10 mouse cellular contexts compared by ENCODE assay signal in the genomic region with DNA sequence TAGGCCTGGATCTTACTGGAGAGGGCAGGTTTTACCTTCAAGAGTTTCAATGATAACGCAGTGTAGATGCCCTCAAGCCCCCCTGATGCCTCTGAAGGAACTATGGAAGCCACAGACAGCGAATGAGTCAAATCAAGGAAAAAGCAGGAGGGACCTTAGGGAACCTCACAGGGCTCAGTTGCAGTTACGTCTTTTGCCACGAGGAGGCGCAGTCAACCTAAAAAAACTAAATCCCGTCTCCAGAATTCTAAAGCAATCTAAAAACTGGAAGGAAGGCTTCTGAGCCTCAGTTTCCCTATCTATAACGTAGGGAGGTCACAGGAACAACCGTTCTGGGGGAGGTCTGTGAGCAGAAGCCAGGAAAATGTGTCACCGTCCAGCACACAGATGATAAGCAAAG. TPM values are rescaled to one million over a fixed set of nuclear protein-coding genes. Genes with fewer than 3 reads are reported as not detected.
A peak's percentile ranks its signal among the peaks of the same experiment; 100 is the strongest.
DNase-seq lines count a peak whose midpoint lies in the region; TF ChIP-seq lines count a peak whose summit lies in the region.
"Had no signal": no experiment of that assay in that cellular context is flagged by ENCODE, and none has a peak within 500 bp of the region (broad histone marks: within the 10 kb centered on the region; RNA-seq: fewer than 3 reads in every experiment).

No protein-coding gene starts in this region.

- intact Hi-C loops in left cerebral cortex, postnatal 36 days (cut with DNase I), result loop anchor here (1.0 kb wide), 1 partner anchor 17 kb away; no protein-coding TSS in a partner anchor

- no peak for TF ChIP-seq POLR2A in cerebellum, adult 2 months (IDR thresholded peaks at IDR 0.05; ENCODE audit: borderline replicate concordance, insufficient read depth, low read length)

- H3K4me1 ChIP-seq in cerebellum, adult 2 months (ENCODE audit: control insufficient read depth, insufficient read depth, low read length), result peaks cover 32% of the 10 kb centered on the region

- peak; percentile 56 to 77 for DNase-seq in cerebellum, adult 2 months
- DNase-seq in cerebellum, adult 9-11 months, result no peak
- peak; percentile 62 for DNase-seq in ovary, postnatal 14 days (ENCODE audit: low spot score)
- DNase-seq in ovary, postnatal 10 days (ENCODE audit: low spot score), result no peak
- peak; percentile 46 for DNase-seq in c-Kit-negative CD71-positive TER-119-positive erythroid progenitor cells, embryonic 14.5 days (ENCODE audit: low read depth, low spot score)
- peak; percentile 80 to 82 for DNase-seq in frontal cortex, postnatal 36 days (ENCODE audit: low spot score in 2 of 2)
- DNase-seq in left cerebral cortex, postnatal 36 days (ENCODE audit: low spot score in 2 of 2), result peak; percentile 55 to 63
- peak; percentile 49 to 79 for DNase-seq in right cerebral cortex, postnatal 10 days (ENCODE audit: low spot score in 2 of 2)

- peak; percentile 79 for TF ChIP-seq CTCF in cerebellum, adult 2 months (IDR thresholded peaks at IDR 0.05; ENCODE audit: borderline replicate concordance, insufficient read depth, low read depth, low read length)

- H3K27me3 ChIP-seq in cerebellum, adult 2 months (ENCODE audit: control insufficient read depth, insufficient read depth, low read length), result no peaks in the 10 kb centered on the region

- no peak overlapping the region for H3K27ac ChIP-seq in cerebellum, adult 2 months (ENCODE audit: insufficient read depth, low read length)

- no peak overlapping the region for H3K4me3 ChIP-seq in cerebellum, adult 2 months (replicated peaks; ENCODE audit: insufficient read depth, low read depth, low read length)

- 16% methylated on average over 9 of the region's 9 CpGs for WGBS in cerebellum, adult 2 months

RNA-seq across cellular contexts. Expression of a gene that starts 13.3 kb away (rescaled TPM):
- polyA plus RNA-seq in cerebellum, adult 2 months (2012; rRNA removed), result 0.18 and 0.41 TPM in 2 replicates
- 1 to 10 TPM in 1 of 2 experiments, under 1 TPM in 1; 0.91 to 1.0 TPM for total RNA-seq in left cerebral cortex, postnatal 36 days (2021)
- total RNA-seq: hematopoietic stem cell, adult 5-6 weeks; neutrophil, adult 5-6 weeks had no signal

RNA-seq across cellular contexts. Expression of a gene that starts 27.8 kb away (rescaled TPM):
- 0.22 and 0.29 TPM in 2 replicates for polyA plus RNA-seq in cerebellum, adult 2 months (2012; rRNA removed)
- under 1 TPM in 1 of 2 experiments, not detected in 1; 0.32 TPM for total RNA-seq in left cerebral cortex, postnatal 36 days (2021)

RNA-seq across cellular contexts. Expression of a gene that starts 28.2 kb away (rescaled TPM):
- polyA plus RNA-seq in cerebellum, adult 2 months (2012; rRNA removed), result 221 and 239 TPM in 2 replicates
- total RNA-seq in left cerebral cortex, postnatal 36 days (2021), result 100 to 1,000 TPM; 144 to 161 TPM

RNA-seq across cellular contexts. Expression of a gene that starts 28.4 kb away (rescaled TPM):
- polyA plus RNA-seq in cerebellum, adult 2 months (2012; rRNA removed), result 15.4 and 16.8 TPM in 2 replicates
- total RNA-seq in left cerebral cortex, postnatal 36 days (2021), result 10 to 100 TPM; 23.7 to 31.3 TPM
- total RNA-seq: hematopoietic stem cell, adult 5-6 weeks; neutrophil, adult 5-6 weeks had no signal

RNA-seq across cellular contexts. Expression of a gene that starts 41.9 kb away (rescaled TPM):
- 17.9 and 20.3 TPM in 2 replicates for polyA plus RNA-seq in cerebellum, adult 2 months (2012; rRNA removed)
- 10 to 100 TPM; 19.2 to 20.8 TPM for total RNA-seq in left cerebral cortex, postnatal 36 days (2021)

Comparison
In these comparisons a context has a peak if more than half of its experiments do, and no peak if none do; other contexts are left out.
1. DNase-seq: peak in cerebellum, adult 2 months (2 of 2), ovary, postnatal 14 days (single experiment), c-Kit-negative CD71-positive TER-119-positive erythroid progenitor cells, embryonic 14.5 days (single experiment), frontal cortex, postnatal 36 days (2 of 2), left cerebral cortex, postnatal 36 days (2 of 2) and right cerebral cortex, postnatal 10 days (2 of 2); none in cerebellum, adult 9-11 months (single experiment) and ovary, postnatal 10 days (single experiment).